Mouse (Mus musculus) midbrain, postnatal 0 days (tissue): ENCODE results near the gene Vsx2. TPM values are rescaled to one million over a fixed set of nuclear protein-coding genes. Genes with fewer than 3 reads are reported as not detected.

Experiments used
- ATAC-seq: fragments of 200-750 bp; cut with Nextera tagmentation; 2 replicates; pipeline ENCODE4 v1.8.0; 2017; ENCODE audit warnings: moderate number of reproducible peaks, mild to moderate bottlenecking, moderate TSS enrichment, moderate library complexity; ENCODE audit not compliant: low FRiP score
- DNase-seq: peaks from one replicate; pipeline ENCODE4 v3.0.0-alpha.2; 2015; ENCODE audit warnings: low spot score
- H3K27ac ChIP-seq: fragments of 300-500 bp; sonication (generic); 2 replicates; pipeline ENCODE4 v1.5.1; 2014; ENCODE audit warnings: low read depth, mild to moderate bottlenecking, low read length, mixed read lengths
- H3K27me3 ChIP-seq: fragments of 300-500 bp; sonication (generic); 2 replicates; pipeline ENCODE4 v1.6.1; 2014; ENCODE audit warnings: low read length, control low read depth, mixed read lengths; ENCODE audit not compliant: insufficient read depth
- H3K36me3 ChIP-seq: fragments of 300-500 bp; sonication (generic); 2 replicates; pipeline ENCODE4 v1.6.1; 2014; ENCODE audit warnings: low read length, control low read depth, mixed read lengths; ENCODE audit not compliant: insufficient read depth
- H3K4me1 ChIP-seq: fragments of 300-500 bp; sonication (generic); 2 replicates; pipeline ENCODE4 v1.6.1; 2014; ENCODE audit warnings: mild to moderate bottlenecking, control low read depth, antibody characterized with exemption, low read length, mixed read lengths; ENCODE audit not compliant: insufficient read depth
- H3K4me2 ChIP-seq: fragments of 300-500 bp; sonication (generic); 2 replicates; pipeline ENCODE4 v1.6.1; 2014; ENCODE audit warnings: low read depth, mild to moderate bottlenecking, low read length, mixed read lengths; ENCODE audit not compliant: poor library complexity, severe bottlenecking
- H3K4me3 ChIP-seq: fragments of 300-500 bp; sonication (generic); 2 replicates; pipeline ENCODE4 v1.5.1; 2014; ENCODE audit warnings: low read depth, mild to moderate bottlenecking, low read length, moderate library complexity
- H3K9ac ChIP-seq: fragments of 300-500 bp; sonication (generic); replicated peaks from 2 replicates; pipeline ENCODE4 v1.6.1; 2014; ENCODE audit warnings: mild to moderate bottlenecking, low read length, moderate library complexity, mixed read lengths; ENCODE audit not compliant: poor library complexity, severe bottlenecking
- H3K9me3 ChIP-seq: fragments of 300-500 bp; sonication (generic); 2 replicates; pipeline ENCODE4 v1.6.1; 2016; ENCODE audit warnings: low read length, control low read depth
- CTCF ChIP-seq: IDR thresholded peaks from 2 replicates; pipeline ENCODE4 v1.5.1; 2016; ENCODE audit warnings: antibody characterized with exemption, mild to moderate bottlenecking
- WGBS: fragments of 180-500 bp; shearing (Covaris S2); extraction: QIAGEN DNeasy Blood & Tissue Kit; methylation state at CpG from one replicate; pipeline ENCODE4 v1.1.7; 2014; 5-methylcytosine and 5-hydroxymethylcytosine counted together
- polyA plus RNA-seq: library from polyadenylated mRNA; unstranded; fragments of >200 nt; fragmentation: Nextera tagmentation; extraction: Ambion mirVana; gene quantifications from 2 replicates; pipeline ENCODE4 v1.2.1, GENCODE M21; 2015
- total RNA-seq: library from RNA; depleted of rRNA; stranded (reverse); fragments of >200 nt; gene quantifications from 2 replicates; pipeline ENCODE4 v1.2.3, GENCODE M21; 2014

Vsx2 gene
- total and polyA plus RNA-seq, 2 experiments from 2014 or later = 0.83 to 3.0 TPM

GRCm38 (mm10) chr12:84569976-84570693, 573 bp downstream of the Vsx2 start:
- TF ChIP-seq CTCF = no peak
- Histone ChIP-seq H3K27ac (no peak overlapping the region), H3K9ac (no peak overlapping the region), H3K9me3 (no peaks in the 10 kb centered on the region), H3K36me3 (no peaks in the 10 kb centered on the region), H3K4me1 (no peaks in the 10 kb centered on the region), H3K4me3 (0 out of 2 replicates have a peak overlapping the region, but pooled peaks have one; percentile 1), H3K4me2 (no peak overlapping the region; the same call in 1 of the 2 replicates), H3K27me3 (peaks cover 45% of the 10 kb centered on the region)
- DNase-seq = no peak
- no peak for ATAC-seq
- WGBS = under 1% methylated on average over 38 of the region's 40 CpGs

GRCm38 (mm10) chr12:84570694-84571415, 1.3 kb downstream of the Vsx2 start:
- no peak overlapping the region for H3K4me3 ChIP-seq
- WGBS = 3% methylated on average over 34 of the region's 34 CpGs
- no peaks in the 10 kb centered on the region for H3K9me3 ChIP-seq

GRCm38 (mm10) chr12:84571466-84572340, 2.1 kb downstream of the Vsx2 start:
- Histone ChIP-seq H3K4me1 (no peaks in the 10 kb centered on the region), H3K27ac (no peak overlapping the region), H3K9me3 (no peaks in the 10 kb centered on the region), H3K27me3 (peaks cover 48% of the 10 kb centered on the region), H3K36me3 (no peaks in the 10 kb centered on the region), H3K9ac (no peak overlapping the region), H3K4me3 (no peak overlapping the region), H3K4me2 (no peak overlapping the region)
- TF ChIP-seq CTCF = no peak
- 1% methylated on average over 43 of the region's 43 CpGs for whole genome bisulfite sequencing
- no peak; the same call in 1 of the 2 replicates for ATAC-seq
- DNase-seq = no peak

More at GRCm38 (mm10) chr12:84570694-84571415, 1.3 kb downstream of the Vsx2 start:
- Histone ChIP-seq H3K4me2 (no peak overlapping the region), H3K36me3 (no peaks in the 10 kb centered on the region), H3K27me3 (peaks cover 45% of the 10 kb centered on the region), H3K9ac (no peak overlapping the region), H3K4me1 (no peaks in the 10 kb centered on the region), H3K27ac (no peak overlapping the region)
- ATAC-seq (no peak), DNase-seq (no peak)
- TF ChIP-seq CTCF = no peak

- no peak overlapping the region for H3K4me2 ChIP-seq
- no peak for ATAC-seq
Observed at GRCm38 (mm10) chr12:84572341-84572720, 2.8 kb downstream of the Vsx2 start.

GRCm38 (mm10) chr12:84573094-84573493, 3.5 kb downstream of the Vsx2 start:
- Histone ChIP-seq H3K4me2 (no peak overlapping the region), H3K9ac (no peak overlapping the region), H3K4me3 (no peak overlapping the region), H3K27ac (no peak overlapping the region), H3K4me1 (no peaks in the 10 kb centered on the region), H3K9me3 (no peaks in the 10 kb centered on the region), H3K27me3 (peaks cover 39% of the 10 kb centered on the region), H3K36me3 (no peaks in the 10 kb centered on the region)
- no peak for TF ChIP-seq CTCF
- 17% methylated on average over 7 of the region's 7 CpGs for WGBS
- ATAC-seq (no peak), DNase-seq (no peak)

More at GRCm38 (mm10) chr12:84572341-84572720, 2.8 kb downstream of the Vsx2 start:
- H3K4me3 ChIP-seq = no peak overlapping the region
- H3K4me1 ChIP-seq = no peaks in the 10 kb centered on the region
- 4% methylated on average over 7 of the region's 7 CpGs for WGBS
- TF ChIP-seq CTCF = no peak
- no peaks in the 10 kb centered on the region for H3K36me3 ChIP-seq
- no peak overlapping the region for H3K27ac ChIP-seq
- no peak for DNase-seq
- H3K9ac ChIP-seq = no peak overlapping the region
- peaks cover 46% of the 10 kb centered on the region for H3K27me3 ChIP-seq
- no peaks in the 10 kb centered on the region for H3K9me3 ChIP-seq
